Mouse (Mus musculus) forebrain, embryonic 14.5 days (tissue): ENCODE measurements around the gene Gpr152. TPM values are rescaled to one million over a fixed set of nuclear protein-coding genes. Genes with fewer than 3 reads are reported as not detected.

Experiments
- ATAC-seq: fragments of 200-750 bp; cut with Nextera tagmentation; 2 replicates; pipeline ENCODE4 v1.8.0; 2017; ENCODE audit warnings: mild to moderate bottlenecking, moderate library complexity
- DNase-seq: peaks from one replicate; pipeline ENCODE4 v3.0.0-alpha.2; 2015; ENCODE audit warnings: low spot score
- H3K27ac ChIP-seq: fragments of 300-500 bp; sonication (generic); 2 replicates; pipeline ENCODE4 v1.5.1; 2014; ENCODE audit warnings: low read depth, mild to moderate bottlenecking, control low read depth, low read length, moderate library complexity
- H3K27me3 ChIP-seq: fragments of 300-500 bp; sonication (generic); replicated peaks from 2 replicates; pipeline ENCODE4 v1.6.1; 2014; ENCODE audit warnings: low read length, control low read depth, mixed read lengths; ENCODE audit not compliant: control insufficient read depth, insufficient read depth
- H3K36me3 ChIP-seq: fragments of 300-500 bp; sonication (generic); 2 replicates; pipeline ENCODE4 v1.6.1; 2014; ENCODE audit warnings: low read length, control low read depth; ENCODE audit not compliant: control insufficient read depth, insufficient read depth
- H3K4me1 ChIP-seq: fragments of 300-500 bp; sonication (generic); 2 replicates; pipeline ENCODE4 v1.6.1; 2014; ENCODE audit warnings: antibody characterized with exemption, low read length, control low read depth; ENCODE audit not compliant: control insufficient read depth, insufficient read depth
- H3K4me2 ChIP-seq: fragments of 300-500 bp; sonication (generic); 2 replicates; pipeline ENCODE4 v1.6.1; 2014; ENCODE audit warnings: mild to moderate bottlenecking, control low read depth, low read length
- H3K4me3 ChIP-seq: fragments of 300-500 bp; sonication (generic); 2 replicates; pipeline ENCODE4 v1.5.1; 2014; ENCODE audit warnings: low read depth, low read length, control low read depth
- H3K9ac ChIP-seq: fragments of 300-500 bp; sonication (generic); 2 replicates; pipeline ENCODE4 v1.6.1; 2014; ENCODE audit warnings: mild to moderate bottlenecking, low read length, control low read depth, moderate library complexity
- H3K9me3 ChIP-seq: fragments of 300-500 bp; sonication (generic); replicated peaks from 2 replicates; pipeline ENCODE4 v1.6.1; 2016; ENCODE audit warnings: low read length, control low read depth, mixed read lengths; ENCODE audit not compliant: control insufficient read depth
- WGBS: fragments of 180-500 bp; shearing (Covaris S2); extraction: QIAGEN DNeasy Blood & Tissue Kit; methylation state at CpG from one replicate; pipeline ENCODE4 v1.1.7; 2014; 5-methylcytosine and 5-hydroxymethylcytosine counted together
- polyA plus RNA-seq: library from polyadenylated mRNA; unstranded; fragments of >200 nt; fragmentation: Nextera tagmentation; extraction: Ambion mirVana; gene quantifications from 2 replicates; pipeline ENCODE4 v1.2.1, GENCODE M21; 2014

The Gpr152 gene
- polyA plus RNA-seq = not detected in 2 replicates

DNA sequence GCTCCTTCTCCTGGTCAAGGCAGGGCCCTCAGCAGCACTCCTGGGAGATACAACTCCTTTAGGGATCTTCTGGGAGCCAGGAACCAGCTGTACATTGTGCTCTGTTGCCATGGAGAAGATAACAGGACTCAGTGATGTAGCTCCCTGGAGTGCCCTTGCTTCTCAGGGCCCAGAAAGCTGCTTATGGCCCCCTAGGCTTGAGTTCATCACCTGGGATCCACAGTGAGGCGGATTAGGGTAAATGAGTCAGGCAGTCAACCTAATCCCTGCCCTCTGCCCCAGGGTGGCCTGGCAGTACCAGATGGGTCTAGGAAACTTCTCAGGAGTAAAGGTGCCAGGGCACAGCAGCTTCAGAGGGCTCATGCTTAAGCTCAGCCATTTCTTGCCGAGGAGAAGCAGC is at the start of gene Gpr152:
TSS of gene Gpr152 (plus strand) at position 342 of the 400 bp plus-strand sequence.
- H3K4me1 ChIP-seq = no peaks in the 10 kb centered on the region
- WGBS = 77% methylated on average over 2 of the region's 2 CpGs
- H3K9me3 ChIP-seq = no peaks in the 10 kb centered on the region
- H3K27me3 ChIP-seq = no peaks in the 10 kb centered on the region
- no peaks in the 10 kb centered on the region for H3K36me3 ChIP-seq
- no peak within 1 kb of the TSS for H3K4me3 ChIP-seq
- H3K4me2 ChIP-seq = no peak within 1 kb of the TSS
- ATAC-seq = no peak
- H3K9ac ChIP-seq = no peak within 1 kb of the TSS; the same call in 1 of the 2 replicates
- H3K27ac ChIP-seq = no peak within 1 kb of the TSS
- no peak for DNase-seq

DNA sequence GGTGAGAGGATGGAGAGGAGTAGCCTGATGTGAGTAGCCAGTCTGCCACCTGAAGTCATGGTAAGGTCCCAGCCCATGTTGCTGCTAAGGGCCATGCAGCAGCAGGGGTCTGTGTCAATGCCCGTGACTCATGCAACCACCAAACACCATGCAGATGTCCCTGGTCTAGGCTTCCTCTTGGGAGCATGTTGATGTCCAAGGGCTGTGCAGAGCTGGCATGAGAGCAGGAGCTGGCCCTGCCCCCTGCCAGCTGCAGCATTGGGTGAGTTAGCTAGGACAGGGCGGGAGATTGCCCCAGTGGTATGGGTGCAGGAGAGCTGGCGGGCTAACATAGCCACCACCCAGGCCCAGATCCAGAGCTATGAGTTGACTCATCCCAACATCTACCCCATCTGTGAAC is 49.1 kb upstream of the Gpr152 start:
- Histone ChIP-seq H3K36me3 (no peaks in the 10 kb centered on the region), H3K4me2 (no peak overlapping the region), H3K9me3 (no peaks in the 10 kb centered on the region), H3K9ac (no peak overlapping the region), H3K4me1 (no peaks in the 10 kb centered on the region), H3K27me3 (no peaks in the 10 kb centered on the region), H3K4me3 (no peak overlapping the region), H3K27ac (no peak overlapping the region)
- WGBS = 92% methylated on average over 3 of the region's 3 CpGs
- DNase-seq (no peak), ATAC-seq (no peak)

DNA sequence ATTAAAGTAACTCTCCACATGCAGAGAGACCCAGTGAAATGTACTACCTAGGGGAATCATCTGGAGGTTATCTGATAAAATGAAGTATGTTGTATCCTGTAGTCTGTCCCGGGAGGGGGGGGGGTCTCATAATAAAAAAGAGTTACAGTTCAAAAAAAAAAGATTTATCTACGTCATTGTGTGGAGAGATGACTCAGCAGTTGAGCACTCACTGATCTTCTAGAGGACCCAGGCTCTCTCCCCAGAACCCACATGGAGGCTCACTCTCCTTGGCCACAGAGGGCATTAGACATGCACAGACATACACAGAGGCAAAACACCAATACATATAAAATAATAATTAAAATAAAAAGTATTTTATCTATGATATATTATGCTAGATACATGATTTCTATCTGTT is 48.2 kb upstream of the Gpr152 start:
- H3K27me3 ChIP-seq = no peaks in the 10 kb centered on the region
- no peak overlapping the region for H3K9ac ChIP-seq
- WGBS = 71% methylated on average over 2 of the region's 2 CpGs
- peaks cover 6% of the 10 kb centered on the region for H3K4me1 ChIP-seq
- ATAC-seq (no peak), DNase-seq (no peak)
- no peak overlapping the region for H3K27ac ChIP-seq
- H3K4me3 ChIP-seq = no peak overlapping the region
- no peak overlapping the region for H3K4me2 ChIP-seq
- no peaks in the 10 kb centered on the region for H3K9me3 ChIP-seq
- H3K36me3 ChIP-seq = no peaks in the 10 kb centered on the region

DNA sequence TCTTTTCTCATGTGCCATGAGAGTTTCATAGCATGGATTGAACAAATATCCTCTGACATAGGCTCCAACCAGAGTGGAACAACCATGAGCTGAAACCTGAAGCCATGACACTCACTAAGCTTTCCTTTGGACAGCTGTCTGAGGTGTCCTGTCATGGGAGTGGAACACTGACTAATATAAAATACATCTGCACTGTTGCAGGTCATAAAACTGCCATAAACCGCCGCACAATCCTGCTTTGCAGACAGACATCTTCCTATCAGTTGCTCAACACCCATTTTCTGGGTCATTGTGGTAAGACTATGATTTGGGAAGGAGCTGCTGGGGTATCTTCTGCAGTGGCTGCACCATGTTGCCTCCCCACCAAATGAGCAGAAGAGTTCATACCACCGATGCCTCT is 46.8 kb upstream of the Gpr152 start:
- H3K36me3 ChIP-seq = no peaks in the 10 kb centered on the region
- no peaks in the 10 kb centered on the region for H3K9me3 ChIP-seq
- no peak overlapping the region for H3K4me2 ChIP-seq
- peaks cover 6% of the 10 kb centered on the region for H3K4me1 ChIP-seq
- H3K4me3 ChIP-seq = no peak overlapping the region
- DNase-seq (no peak), ATAC-seq (no peak)
- WGBS = 85% methylated on average over 3 of the region's 3 CpGs
- no peak overlapping the region for H3K27ac ChIP-seq
- H3K27me3 ChIP-seq = no peaks in the 10 kb centered on the region
- no peak overlapping the region for H3K9ac ChIP-seq

DNA sequence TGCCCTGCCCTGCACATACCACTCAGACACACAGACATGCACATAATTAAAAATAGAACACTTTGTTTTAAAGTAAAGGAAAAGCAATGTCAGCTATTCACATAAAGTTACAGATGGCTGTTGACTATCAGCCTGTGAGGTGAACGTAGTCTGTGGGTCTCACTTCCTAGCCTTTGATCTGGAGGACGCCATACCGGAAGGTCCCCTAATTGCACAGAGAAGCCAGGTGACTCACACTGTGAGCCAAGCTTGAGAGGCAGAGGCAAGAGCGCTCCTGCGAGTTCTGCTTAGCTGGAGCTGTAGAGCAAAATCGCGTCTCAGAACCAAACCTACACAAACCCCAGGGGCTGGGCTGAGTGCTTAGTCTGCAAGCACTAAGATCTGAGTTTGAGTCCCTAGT is 45.8 kb upstream of the Gpr152 start:
- H3K27ac ChIP-seq = no peak overlapping the region
- H3K4me2 ChIP-seq = no peak overlapping the region
- H3K36me3 ChIP-seq = no peaks in the 10 kb centered on the region
- no peaks in the 10 kb centered on the region for H3K27me3 ChIP-seq
- DNase-seq (no peak), ATAC-seq (no peak)
- 82% methylated on average over 7 of the region's 7 CpGs for WGBS
- H3K9me3 ChIP-seq = no peaks in the 10 kb centered on the region
- H3K9ac ChIP-seq = no peak overlapping the region
- H3K4me1 ChIP-seq = peaks cover 6% of the 10 kb centered on the region
- H3K4me3 ChIP-seq = no peak overlapping the region

DNA sequence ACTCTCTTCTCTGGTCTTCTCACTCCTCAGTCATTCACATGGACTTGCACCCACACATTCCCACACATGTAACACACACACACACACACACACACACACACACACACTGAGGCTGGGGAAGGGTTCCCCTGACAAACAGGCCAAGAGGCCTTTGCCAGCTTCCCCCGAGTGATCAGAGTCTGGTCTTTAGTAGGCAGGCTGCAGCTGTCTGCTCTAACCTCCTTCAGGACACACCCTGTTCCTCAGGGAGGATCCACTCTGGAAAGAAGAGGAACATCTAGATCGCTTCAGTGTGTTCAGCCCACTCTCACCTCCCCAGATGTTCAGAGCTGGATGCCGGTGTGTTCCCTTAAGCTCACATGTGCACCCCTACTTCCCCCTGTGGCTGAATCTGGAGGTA is 45.2 kb upstream of the Gpr152 start:
- WGBS = 93% methylated on average over 3 of the region's 3 CpGs
- H3K9me3 ChIP-seq = no peaks in the 10 kb centered on the region
- no peak overlapping the region for H3K4me3 ChIP-seq
- DNase-seq (no peak), ATAC-seq (no peak)
- H3K27me3 ChIP-seq = no peaks in the 10 kb centered on the region
- H3K4me1 ChIP-seq = peaks cover 6% of the 10 kb centered on the region
- H3K9ac ChIP-seq = no peak overlapping the region
- no peaks in the 10 kb centered on the region for H3K36me3 ChIP-seq
- H3K27ac ChIP-seq = no peak overlapping the region
- no peak overlapping the region for H3K4me2 ChIP-seq

DNA sequence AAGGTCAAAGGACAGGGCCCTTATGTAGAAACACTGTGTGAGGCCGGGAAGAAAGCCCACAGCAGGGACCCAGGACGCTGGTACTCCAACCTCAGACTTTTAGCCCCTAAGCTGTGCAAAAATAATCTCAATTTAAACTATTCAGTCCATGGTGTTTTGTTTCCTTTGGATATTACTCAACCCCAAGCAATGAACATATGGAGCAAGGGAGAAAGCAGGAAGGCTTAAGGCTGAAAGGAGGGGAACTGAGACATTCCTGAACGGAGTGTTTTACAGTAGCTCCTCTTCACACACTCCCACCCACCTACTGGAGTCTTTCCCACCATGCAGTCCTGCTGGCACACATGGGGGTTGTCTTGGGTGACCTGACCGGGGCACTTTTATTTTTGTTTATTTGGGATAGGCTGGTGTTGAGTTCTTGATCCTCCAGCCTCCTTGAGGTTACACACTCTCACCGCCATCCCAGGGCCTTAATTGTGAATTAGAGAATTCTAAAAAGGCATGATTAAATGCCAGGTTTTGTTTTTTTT is 44.7 kb upstream of the Gpr152 start:
- H3K27ac ChIP-seq = no peak overlapping the region
- H3K4me1 ChIP-seq = peaks cover 10% of the 10 kb centered on the region
- ATAC-seq (no peak), DNase-seq (no peak)
- no peaks in the 10 kb centered on the region for H3K27me3 ChIP-seq
- H3K9ac ChIP-seq = no peak overlapping the region
- 84% methylated on average over 5 of the region's 5 CpGs for WGBS
- no peaks in the 10 kb centered on the region for H3K36me3 ChIP-seq
- no peak overlapping the region for H3K4me2 ChIP-seq
- H3K9me3 ChIP-seq = no peaks in the 10 kb centered on the region
- H3K4me3 ChIP-seq = no peak overlapping the region

DNA sequence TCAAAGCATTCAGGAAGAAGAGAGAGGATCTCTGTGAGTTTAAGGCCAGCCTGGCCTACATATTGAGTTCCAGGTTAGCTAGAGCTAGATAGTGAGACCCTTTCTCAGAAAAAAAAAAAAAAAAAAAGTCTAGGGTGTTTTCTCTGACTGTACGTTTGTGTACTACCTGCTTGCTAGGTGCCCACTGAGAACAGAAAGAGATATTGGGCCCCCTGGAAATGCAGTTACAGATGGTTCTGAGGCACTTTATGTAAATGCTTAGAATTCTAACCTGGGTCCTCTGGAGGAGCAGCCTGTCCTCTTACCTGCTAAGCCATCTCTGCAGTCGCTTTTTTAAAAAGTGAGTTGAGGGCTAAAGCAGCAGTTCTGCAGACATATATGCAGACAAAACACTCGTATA is 43.8 kb upstream of the Gpr152 start:
- Histone ChIP-seq H3K9me3 (no peaks in the 10 kb centered on the region), H3K36me3 (no peaks in the 10 kb centered on the region), H3K27me3 (no peaks in the 10 kb centered on the region; the same call in 1 of the 2 replicates), H3K4me3 (no peak overlapping the region), H3K4me1 (peaks cover 18% of the 10 kb centered on the region), H3K9ac (no peak overlapping the region), H3K4me2 (peak overlapping the region; percentile 65), H3K27ac (no peak overlapping the region)
- WGBS = 64% methylated on average over 3 of the region's 3 CpGs
- no peak for DNase-seq
- no peak for ATAC-seq

DNA sequence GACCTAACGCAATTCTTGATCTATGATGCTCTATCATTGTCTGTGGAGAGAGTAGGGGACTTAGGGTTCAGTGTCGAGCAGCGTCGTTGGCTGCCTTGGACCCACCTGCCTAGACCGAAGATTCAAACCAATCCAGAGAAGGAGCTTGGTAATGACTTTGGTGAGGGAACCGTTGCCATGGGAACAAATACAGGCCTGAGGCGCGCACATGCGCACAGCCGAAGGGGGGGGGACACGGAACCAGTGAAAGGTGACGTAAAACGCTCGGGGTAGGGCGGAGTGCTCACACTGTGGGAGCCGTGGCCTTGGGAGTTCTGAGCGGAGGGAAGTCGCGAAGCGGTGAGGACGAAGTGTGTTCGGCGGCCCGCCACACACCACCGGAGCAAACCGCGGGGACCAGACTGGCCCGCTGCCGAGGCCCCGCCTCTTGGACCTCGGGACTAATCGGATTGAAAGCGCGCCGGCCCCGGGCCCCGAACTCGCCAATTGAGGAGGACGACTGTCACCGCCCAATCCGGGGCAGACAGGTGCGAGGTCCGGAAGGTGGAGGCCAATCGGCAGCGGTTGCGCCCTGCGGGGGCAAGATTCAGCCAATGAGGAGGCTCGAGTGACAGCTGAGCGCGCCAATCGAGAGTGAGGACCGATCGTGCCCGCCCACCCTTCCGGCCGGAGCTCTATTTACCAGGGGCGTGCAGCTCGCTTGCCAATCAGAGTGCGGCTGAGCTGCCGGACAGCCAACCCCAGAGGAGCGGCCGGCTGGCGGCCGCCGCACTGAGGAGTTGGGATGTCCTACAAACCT is 42.7 kb upstream of the Gpr152 start, which contains the start of gene Cdk2ap2:
TSS of gene Cdk2ap2 (plus strand) at position 541 of the 799 bp plus-strand sequence.
- under 1% methylated on average over 62 of the region's 65 CpGs for WGBS
- peaks cover 27% of the 10 kb centered on the region for H3K4me1 ChIP-seq

More for the DNA sequence above, 42.7 kb upstream of the Gpr152 start, which contains the start of gene Cdk2ap2:
- H3K27me3 ChIP-seq = peaks cover 5% of the 10 kb centered on the region; the same call in 1 of the 2 replicates
- H3K36me3 ChIP-seq = no peaks in the 10 kb centered on the region
- DNase-seq = peak; percentile 99
- peak within 1 kb of the TSS; percentile 57 for H3K4me3 ChIP-seq
- peak within 1 kb of the TSS; percentile 59 for H3K9ac ChIP-seq
- no peaks in the 10 kb centered on the region for H3K9me3 ChIP-seq
- peak within 1 kb of the TSS; percentile 65 for H3K4me2 ChIP-seq
- ATAC-seq = peak; percentile 94
- peak within 1 kb of the TSS; percentile 87 for H3K27ac ChIP-seq
